Mouse (Mus musculus) cerebellum, adult 9-11 months (tissue): ENCODE data around the gene Wdr38.
A peak's percentile ranks its signal among the peaks of the same experiment; 100 is the strongest.

Experiments
- DNase-seq: peaks from one replicate; pipeline ENCODE4 v3.0.0; 2022

The Wdr38 gene

DNA sequence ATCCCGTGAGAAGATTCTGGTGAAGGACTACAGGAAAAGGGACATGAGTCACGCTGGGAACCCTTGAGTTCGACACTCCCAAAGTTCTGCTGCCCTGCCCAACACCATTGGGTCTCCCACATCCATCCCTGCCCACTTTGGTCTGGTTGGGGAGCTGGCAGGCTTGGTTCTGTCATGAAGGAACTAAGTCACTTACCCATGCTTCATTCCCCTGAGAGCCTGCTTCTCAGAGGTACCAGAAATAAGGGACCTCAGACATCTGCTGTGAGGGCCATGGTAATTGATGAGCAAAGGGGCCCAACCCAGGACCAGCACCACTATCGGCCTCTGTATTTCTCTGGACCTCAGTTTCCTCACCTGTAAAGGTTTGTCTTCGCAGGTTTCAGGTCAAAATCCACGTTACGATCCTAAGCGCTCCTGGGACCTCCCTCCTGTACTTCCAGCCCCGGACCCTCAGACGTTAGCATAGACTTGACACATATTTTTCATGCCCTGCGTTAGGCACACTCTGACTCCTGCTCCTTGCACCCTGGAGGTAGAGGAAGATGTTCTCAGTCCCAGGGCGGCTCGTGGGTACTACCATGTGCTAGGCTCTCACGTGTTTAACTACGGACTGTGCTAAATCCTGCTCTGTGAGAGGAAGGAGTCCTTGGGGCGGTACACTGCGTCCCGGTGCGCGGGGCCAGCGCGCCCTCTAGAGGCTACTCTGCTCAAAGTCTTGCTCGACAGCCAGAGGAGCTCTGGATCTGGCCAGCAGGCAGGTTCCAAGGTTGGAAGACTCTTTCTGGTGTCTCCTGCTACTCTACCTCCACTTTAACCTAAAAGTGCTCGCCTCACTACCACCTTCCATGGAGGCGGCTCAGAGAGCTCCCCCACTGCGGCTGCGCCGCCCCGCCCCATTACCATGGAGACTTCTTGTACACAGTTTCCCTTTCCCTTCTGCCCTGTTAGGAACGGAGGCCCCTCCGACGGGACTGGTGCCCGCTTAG lies at the start of gene Wdr38:
Gene Wdr38, plus strand, starts transcription at position 91 of the 989 bp plus-strand sequence.
- DNase-seq, result peak; percentile 88

DNA sequence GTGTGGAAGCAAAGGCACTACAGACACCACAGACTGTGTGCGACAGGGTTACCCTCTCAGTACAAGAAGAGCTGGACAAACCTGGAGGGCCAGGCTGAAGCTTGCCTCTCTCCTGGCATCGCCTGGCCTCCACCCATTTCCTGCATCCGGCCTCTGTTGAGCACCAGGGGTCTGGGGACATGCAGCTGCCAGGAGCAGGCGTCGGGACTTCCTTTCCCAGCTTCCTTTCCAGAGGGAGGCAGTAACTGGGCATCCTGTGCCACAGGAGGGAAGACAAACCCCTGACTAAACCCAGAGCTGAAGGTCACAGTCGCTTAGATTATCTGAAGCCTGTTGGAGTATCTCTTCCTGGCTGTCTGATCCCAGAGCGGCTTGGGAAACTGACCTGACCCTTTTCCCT lies 49.7 kb upstream of the Wdr38 start:
- DNase-seq, result no peak

DNA sequence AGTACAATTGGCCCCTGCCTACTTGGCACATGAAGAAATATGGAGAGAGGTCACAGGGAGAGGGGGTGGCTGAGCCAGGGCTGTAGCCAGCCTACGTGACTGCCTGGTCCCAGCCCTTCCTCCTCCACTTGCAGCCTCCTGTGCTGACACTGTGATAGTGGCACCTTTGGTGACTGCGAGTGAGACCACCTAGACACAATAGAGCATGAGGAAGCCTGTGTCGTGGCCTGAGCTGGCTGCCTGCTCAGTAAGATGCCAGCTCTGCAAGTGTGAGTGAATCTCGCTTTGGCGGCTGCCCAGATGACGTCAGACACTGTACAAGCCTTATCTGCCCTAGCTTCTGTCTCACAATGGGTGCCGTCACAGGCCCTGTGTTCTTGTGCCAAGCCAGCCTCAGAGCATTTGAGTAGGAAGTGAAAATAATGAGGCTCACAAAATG lies 47.0 kb upstream of the Wdr38 start:
- peak; percentile 84 for DNase-seq

DNA sequence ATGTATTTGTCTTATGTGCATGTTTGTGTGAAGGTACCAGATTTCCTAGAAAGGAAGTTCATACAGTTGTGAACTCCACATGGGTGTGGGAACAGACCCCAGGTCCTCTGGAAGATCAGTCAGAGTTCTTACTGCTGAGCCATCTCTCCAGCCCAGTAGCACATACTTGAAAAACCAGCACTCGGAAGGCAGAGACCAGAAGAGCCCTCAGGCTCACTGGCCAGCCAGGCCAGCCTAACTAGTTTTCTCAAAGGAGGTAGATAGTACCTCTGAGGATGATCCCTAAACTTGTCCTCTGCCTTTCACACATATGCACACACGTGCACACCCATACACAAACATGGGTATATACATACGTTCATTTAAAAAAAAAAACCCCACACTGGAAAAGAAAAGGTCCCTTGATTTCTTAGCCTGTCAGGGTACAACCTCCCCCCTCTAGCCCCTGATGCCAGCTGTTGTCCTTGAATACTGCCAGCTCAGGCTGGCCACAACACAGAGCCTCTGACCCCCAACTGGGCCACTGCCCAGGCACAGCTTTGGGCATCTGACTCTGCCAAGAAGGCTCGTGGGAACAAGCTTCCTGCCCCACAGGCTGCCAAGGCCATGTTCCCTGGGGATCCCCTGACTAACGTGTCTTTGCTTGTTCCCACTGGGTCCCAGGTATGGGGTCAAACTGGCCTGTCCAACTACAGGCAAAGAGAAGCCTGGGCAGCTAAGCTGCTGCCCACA lies 44.0 kb upstream of the Wdr38 start:
- DNase-seq, result peak; percentile 29

DNA sequence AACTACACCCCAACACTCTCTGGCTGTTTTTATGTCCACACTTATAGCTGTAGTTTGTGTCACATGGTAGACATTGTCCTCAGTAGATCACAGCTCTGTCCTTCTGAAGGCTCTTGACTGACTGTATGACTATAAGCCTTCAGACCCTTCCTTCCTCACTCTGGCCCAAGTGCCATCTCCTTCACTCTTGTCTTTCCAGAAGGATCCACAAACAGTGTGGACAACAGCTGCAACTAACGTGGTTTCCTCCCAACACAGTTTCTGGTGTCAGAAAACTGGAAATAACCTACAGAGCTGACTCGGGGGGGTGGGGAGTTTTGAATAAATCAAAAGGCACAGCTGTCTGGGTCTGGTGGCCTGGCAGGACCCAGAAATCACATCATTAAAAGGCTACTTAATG lies 41.2 kb upstream of the Wdr38 start:
- DNase-seq, result no peak

DNA sequence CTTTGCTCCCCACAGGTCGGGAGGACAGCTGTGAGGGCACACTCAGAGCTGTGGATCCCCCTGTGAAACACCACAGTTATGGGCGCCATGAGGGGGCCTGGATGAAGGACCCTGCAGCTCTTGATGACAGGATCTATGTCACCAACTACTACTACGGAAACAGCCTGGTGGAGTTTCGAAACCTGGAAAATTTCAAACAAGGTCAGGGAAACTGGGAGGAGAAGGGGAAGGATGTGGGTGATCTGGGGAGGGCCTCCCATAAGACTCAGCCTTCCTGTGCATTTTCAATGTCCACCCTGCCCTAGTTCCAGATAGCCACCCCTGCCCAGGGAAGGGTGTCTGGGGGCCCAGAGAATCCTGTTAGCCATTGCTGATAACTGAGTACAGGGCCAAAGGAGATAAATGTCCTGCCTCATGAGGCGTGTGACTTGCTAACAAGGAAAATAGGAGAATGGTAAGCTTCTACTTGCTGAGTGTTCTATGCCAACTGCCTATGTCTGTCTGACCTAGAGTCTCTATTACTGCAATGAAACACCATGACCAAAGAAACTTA lies 39.5 kb upstream of the Wdr38 start:
- DNase-seq, result no peak

DNA sequence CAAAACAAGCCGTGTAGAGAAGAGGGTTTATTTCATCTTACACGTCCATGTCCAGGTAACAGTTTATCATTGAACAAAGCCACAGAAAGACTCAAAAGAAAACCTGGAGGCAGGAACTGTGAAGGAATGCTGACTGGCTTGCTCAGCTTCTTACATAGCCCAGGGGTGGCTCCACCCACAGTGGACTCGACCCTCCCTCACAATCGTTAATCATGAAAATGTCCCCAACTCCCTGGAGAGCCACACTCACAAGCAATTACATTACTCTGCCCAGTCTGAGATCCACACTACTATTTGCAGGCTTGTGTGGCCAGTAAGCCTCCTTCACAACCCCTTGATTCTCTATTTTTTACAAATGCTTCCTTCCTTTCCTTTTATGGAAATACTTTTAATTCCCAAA lies 33.1 kb upstream of the Wdr38 start:
- DNase-seq, result no peak

DNA sequence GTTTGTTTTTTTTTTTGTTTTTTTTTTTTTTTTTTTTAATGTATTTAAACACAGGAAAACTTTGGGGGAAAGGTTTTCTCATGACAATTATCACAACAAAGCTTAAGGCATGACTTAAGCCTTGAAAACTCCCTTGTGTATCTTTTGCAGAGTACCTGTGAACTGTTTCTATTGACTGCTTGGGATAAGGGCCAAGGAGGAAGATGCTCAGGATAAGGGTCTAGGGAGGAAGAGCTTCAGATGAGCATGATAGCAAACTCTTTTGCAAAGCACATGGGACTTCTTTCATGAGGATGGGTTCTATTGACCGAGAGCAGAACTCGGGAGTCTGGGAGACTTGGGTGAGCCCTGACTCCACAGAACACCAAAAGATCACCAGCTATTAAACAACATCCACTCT lies 27.6 kb upstream of the Wdr38 start:
- DNase-seq, result no peak

DNA sequence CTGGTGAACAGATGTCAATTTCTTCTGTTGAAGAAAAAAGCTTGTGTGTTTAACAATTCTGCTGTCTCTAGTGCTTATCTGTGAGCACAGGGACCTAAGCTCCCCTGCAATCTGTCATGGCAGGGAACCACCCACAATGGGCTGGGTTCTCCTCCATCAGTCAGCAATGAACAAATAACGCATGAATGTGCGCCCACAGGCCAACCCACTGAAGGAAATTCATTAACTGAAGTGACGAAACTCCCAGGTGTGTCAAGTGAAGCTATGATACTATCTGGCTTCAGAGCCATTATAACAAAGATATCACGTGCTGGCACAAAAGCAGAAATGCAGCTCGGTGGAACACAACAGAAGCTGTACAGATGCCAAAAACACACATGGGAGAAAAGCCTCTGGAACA lies 27.2 kb upstream of the Wdr38 start:
- no peak for DNase-seq

DNA sequence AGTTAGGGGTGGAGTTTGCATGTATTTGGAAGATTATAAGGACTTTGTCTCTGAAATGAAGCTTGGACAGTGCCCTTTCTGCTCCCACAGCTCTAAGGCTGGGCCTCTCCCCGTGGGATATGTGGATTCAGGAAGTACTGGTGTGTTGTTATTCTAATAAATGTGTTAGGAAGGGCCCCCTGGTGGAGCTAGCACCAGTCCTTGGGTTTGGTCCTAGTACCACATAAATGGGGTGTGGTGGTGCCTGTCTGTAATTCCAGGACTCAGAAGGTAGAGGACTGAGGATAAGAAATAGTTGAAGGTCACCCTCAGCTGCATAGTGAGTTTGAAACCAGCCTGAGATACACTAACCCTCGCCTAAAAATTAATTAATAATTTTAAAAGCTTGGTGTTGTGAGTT lies 24.1 kb upstream of the Wdr38 start:
- DNase-seq, result no peak

DNA sequence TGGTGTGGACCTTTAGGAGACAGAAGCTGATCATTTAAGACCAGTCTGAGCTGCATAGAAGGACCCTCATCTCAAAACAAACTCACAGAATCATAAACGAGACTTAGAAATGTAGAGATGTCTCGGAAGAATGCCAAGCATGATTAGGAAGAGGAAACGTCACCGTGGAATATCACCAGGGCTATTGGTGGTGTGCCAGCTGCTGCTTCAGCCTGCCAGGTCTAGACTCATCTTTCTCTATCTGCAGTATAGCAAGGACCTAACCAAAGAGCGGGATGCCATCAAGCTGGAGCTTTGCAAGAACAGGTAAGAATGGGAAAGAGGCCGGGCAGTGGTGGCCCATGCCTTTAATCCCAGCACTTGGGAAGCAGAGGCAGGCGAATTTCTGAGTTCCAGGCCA lies 23.6 kb upstream of the Wdr38 start:
- no peak for DNase-seq

DNA sequence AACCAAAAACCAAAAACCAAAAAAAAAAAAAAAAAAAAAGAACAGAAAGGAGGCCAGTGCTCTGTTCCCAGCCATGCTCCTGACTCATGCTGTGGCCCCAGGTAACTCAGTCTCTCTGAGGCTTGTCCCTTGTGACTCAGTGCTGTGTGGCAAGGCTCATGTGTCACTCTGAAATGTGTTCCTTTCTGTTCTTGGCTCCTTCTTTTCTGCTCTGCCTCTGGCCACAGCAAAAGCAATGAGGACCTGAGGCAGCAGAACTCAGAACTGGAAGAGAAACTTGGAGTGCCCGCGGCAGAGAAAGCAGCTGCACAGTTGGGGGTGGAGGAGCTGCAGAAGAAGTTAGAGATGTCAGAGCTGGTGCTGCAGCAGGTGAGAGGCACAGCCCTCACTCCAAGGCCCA lies 23.1 kb upstream of the Wdr38 start:
- DNase-seq, result no peak

DNA sequence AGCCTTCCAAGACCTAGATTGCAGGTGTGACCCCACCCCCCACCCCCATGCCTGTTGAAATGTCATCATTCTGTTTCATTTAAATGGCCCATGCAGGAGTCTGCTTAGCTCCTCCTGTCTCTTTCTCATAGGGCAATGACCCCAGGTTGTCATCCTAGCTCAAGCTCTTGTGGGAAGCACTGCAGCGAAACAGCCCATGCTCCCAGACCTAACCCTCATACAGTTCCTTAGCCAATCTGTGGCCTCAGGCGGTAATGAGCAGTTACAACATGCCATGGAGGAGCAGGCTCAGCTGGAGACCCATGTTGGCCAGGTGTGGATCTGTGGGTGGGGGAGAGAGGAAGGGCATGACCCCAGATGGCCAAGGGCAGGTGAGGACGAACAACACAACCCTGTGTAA lies 22.1 kb upstream of the Wdr38 start:
- no peak for DNase-seq

DNA sequence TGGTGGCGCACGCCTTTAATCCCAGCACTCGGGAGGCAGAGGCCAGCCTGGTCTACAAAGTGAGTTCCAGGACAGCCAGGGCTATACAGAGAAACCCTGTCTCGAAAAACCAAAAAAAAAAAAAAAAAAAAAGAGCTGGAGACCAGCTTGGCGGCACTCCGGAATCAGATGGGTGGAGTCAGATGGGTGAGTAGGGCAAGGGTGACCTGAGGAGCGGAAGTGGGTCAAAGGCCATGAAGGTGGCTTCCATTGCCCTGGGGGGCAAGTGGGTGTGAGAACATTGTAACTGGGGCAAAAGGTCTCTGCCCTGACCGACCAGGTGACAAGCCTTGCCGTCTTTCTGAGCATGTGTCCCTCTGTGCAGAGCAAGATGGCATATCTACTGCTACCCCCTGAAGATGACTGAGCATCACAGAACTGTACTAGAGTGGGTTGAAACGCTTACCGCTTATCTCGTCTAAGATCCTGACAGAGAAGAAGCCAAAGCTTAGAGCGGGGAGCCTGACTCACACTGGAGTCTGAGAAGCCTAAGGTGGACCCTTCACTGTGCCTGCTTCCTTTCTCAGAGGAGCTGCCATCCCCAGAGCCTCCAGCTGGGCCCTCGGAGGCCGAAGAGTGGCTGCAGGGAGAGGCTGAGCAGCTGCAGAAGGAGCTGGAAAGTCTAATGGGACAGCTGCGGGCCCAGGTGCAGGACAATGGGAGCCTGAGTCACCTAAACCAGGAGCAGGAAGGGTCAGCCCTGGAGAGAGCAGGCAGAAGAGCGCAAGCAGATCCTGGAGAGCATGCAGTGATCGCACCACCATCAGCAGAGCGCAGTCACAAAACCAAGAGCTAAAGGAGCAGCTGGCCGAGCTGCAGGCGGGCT lies 21.1 kb upstream of the Wdr38 start:
- DNase-seq, result no peak

DNA sequence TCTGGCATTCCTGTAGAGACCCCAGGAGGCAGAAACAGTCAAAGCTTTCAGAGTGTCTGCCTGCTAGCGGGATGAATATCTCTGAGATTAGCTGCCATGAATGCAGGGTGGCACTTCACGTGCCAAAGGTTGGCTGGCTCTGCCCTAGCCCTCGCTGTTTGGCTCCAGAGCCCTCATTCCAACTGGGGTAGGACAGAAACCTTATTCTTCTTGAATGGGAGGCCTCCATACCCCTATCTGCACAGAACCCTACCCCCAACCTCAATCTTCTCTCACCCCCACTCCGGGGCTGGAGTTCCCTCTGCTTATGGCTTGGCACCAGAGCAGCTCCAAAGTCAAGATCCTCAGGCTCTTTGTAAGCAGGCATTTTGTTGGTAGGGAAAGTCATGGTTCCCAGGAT lies 19.4 kb upstream of the Wdr38 start:
- no peak for DNase-seq

DNA sequence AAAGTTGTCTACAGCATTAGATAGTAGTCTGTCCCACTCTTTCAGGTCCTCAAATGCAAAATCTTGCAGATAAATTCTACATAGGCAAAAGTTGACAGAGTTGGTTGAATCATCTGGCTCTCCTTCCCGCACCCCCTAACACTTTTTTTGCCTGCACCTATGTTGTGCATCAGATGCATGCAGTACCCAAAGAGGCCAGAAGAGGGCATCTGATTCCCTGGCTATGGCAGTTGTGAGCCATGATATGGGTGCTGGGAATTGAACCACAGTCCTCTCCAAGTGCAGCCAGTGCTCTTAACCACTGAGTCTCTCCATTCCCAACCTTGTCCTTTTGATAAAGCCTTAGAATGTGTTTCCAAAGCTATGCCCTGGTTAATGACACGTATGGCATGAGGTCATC lies 13.8 kb upstream of the Wdr38 start:
- DNase-seq, result no peak

DNA sequence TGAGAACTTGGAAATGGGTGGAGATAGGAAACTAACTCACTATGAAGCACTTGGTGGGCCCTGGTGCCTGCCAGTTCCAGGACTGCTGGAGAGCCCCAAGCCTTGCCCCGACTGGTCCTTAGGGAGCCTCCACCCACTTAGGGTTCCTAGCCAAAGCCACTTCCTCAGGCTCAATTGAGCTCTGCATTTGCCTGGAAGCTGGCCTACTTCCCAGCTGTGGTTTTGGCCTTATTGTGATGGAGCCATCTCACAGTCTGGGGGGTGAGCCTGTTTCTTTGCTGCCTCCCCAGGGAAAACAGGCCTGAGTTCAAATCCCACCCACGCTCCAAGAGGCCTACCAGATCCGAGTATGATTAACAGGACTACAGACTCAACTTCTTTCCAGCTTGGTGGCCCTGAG lies 10.7 kb upstream of the Wdr38 start:
- DNase-seq, result peak; percentile 5

DNA sequence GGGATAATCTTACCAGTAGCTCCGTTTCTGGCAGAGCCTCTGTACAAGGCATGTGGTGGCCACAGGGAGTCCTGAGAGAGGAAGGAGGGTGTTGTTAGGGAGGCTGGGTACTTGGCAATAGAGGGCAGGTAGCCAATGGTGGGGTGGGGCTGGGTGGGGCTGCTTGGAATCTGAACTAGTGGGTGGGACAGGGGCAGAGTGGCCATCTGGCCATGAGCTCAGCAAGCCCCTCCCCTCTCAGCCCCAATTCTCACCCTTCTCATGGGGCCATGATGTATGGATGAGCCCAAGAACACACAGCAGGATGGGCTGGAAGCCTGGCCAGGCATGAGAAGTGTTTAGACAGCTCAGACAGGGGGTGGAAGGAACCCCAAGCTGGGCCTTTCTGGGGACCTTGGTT lies 9.9 kb upstream of the Wdr38 start:
- DNase-seq, result no peak

DNA sequence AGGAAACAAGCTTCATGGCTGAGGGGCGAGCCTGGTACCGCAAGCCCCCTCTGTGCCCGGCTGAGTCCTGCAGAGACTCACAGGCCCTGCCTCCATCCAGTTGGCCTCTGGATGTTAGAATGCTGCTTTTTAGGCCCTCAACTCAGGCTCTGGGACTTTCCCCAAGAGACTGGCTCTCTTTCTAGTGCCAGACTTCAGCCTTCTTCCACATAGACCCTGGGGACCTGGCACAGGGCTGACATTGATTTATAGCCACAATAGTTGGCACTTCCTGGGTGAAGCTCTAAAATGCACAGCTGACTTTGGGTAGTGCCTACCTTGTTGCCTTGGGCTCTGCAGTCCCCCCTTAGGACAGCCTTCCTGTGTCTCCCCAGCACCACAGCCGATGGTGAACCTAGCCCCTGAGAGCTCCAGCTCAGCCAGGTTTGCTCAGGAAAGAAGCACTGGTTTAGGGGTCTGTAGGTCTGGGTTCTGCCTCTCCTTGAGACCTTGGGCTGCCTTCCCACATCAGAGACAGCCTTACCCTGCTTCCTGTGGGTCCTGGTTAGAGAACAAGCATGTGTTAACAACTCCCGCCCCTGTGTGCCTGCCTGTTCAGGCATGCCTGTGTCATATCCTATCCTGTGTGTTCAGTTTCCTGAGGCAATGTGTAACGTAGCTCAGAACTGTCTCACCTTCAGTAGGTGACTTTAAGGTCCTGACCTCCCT lies 9.3 kb upstream of the Wdr38 start:
- DNase-seq, result no peak

DNA sequence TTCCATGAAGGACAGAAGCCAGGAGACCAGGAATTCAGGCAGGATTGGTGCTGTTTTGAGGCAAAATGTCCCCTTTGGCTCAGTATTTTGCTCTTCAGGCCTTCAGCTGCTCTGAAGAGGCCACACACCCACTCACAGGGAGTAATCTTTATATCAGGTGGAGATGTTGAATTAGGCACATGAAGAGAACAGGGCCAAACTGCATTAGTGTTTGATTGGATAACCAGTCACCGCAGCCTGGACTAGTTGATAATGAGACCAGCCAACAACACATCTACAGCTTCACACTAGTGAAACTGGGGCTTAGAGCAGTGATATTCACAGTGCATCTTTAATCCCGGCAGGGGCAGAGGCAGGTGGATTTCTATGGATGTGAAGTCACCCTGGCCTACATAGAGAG lies 8.3 kb upstream of the Wdr38 start:
- DNase-seq, result no peak

DNA sequence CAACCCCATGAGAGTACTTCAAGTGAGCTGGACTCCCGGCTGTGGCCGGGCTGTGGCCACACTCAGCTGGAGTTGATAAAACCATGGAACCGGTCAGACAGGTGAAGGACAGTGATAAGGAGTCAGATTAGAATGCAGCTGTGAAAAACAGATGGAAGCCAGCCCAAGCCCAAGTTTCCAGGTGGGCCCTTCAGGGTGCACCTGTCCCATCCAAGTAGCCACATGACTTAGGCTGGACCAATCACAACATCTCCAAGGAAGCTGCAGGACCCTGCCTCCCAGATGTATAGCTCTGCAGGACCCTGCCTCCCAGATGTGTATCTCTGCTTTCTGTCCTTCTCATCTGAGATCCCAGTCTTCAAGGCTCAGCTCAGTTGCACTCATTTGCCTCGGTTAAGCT lies 5.3 kb upstream of the Wdr38 start:
- no peak for DNase-seq

DNA sequence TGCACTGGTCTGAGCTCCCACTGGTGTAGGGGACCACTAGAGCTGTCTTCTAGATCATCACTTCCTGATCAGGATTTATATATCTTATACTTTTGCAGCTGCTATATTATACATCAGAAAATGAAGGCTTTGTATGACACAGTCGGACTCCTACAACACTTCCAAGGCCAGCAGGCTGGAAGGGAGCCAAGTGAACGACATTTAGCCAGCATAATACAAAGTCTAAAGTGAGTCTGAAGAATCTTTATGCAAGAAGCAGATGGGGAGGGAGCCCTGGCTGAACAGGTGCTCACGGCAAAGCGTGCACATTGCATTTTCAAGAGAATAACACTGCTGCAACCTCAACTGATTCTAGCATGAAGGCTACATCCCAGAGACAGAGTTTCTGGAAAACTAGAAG lies 4.8 kb upstream of the Wdr38 start:
- DNase-seq, result no peak
